Mouse (Mus musculus): ENCODE measurements at regions not wholly inside any gene's neighbourhood (a gene's known extent, or its start where the extent isn't known, plus 50 kb on each side); places are given as distances from the start of the nearest gene placed in this dataset.

DNA sequence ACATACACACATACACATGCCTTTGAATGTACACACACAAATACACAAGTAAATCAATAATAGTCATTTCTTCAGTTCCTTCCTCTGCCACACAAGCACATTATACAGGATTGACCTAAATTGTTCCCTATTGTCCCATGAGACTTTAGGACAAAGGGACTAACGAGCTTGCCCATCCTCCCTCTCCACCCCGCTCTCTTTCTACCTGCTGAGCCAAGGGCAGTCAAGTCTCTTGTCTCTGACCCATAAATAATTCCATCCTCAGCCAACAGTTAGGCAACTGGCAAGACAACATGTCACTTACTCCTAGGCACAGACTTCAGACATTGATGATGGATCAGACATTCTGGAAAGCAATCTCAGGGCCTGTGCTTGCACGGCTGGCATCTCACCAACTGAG is 56.3 kb upstream of the Kcnk2 start:
- no peak for DNase-seq

All from kidney, postnatal 25 days (tissue).